Mouse (Mus musculus): ENCODE data around the gene Atp8b3. TPM values are rescaled to one million over a fixed set of nuclear protein-coding genes. Genes with fewer than 3 reads are reported as not detected.

Gene Atp8b3
- polyA plus RNA-seq, 1 experiment from 2014 or later: 0.84 TPM

DNA sequence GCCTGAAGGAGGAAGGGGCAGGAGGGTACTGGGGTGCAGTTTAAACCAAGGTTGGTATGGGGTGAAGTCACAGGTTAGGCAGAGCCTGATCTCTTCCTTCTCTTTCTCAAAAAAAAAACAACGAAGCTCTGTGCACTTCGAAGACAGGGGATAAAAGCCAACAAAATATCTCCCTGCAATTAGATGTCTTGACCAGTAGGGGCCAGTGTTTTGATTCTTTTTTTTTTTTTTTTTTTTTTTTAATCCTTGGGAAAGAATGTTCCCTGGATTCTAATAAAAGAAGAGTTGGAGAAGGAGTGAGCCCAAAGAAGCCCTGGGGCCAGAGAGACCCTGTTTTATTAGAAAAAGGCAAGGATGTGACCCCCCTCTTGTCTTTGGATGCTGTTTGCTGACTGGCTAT, 19.6 kb downstream of the Atp8b3 start:
- ATAC-seq (ENCODE audit: insufficient read depth, low FRiP score, low TSS enrichment): no peak
- WGBS: 80% methylated on average over 2 of the region's 2 CpGs

DNA sequence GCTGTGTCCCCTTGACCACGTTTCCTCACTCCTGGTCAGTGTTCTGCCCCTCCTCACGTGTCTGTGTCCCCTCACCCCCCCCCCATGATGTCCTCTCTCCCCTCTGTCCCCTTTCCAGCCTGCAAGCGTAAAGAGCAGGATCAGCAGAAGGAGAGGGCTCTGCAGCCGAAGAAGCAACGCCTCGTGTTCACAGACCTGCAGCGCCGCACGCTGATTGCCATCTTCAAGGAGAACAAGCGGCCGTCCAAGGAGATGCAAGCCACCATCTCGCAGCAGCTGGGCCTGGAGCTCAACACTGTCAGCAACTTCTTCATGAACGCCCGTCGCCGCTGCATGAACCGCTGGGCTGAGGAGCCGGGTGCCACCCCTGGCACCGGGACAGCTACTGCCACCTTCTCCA, 25.2 kb downstream of the Atp8b3 start:
- no peak overlapping the region for H3K4me2 ChIP-seq (ENCODE audit: low read depth)
- no peak overlapping the region for H3K4me3 ChIP-seq (ENCODE audit: low read depth, low read length)
- no peaks in the 10 kb centered on the region for H3K4me1 ChIP-seq (ENCODE audit: control insufficient read depth, insufficient read depth, low read length)
- DNase-seq (ENCODE audit: low spot score) (no peak), ATAC-seq (ENCODE audit: insufficient read depth, low FRiP score, low TSS enrichment) (no peak)
- peaks cover 18% of the 10 kb centered on the region for H3K27me3 ChIP-seq (ENCODE audit: control insufficient read depth, insufficient read depth, low read length)
- H3K9ac ChIP-seq (ENCODE audit: low read length): 0 out of 2 replicates have a peak overlapping the region, but pooled peaks have one; percentile 2
- H3K36me3 ChIP-seq (ENCODE audit: control insufficient read depth, insufficient read depth, low read length): no peaks in the 10 kb centered on the region
- no peaks in the 10 kb centered on the region for H3K9me3 ChIP-seq (ENCODE audit: control insufficient read depth, low read length)
- no peak overlapping the region for H3K27ac ChIP-seq (ENCODE audit: low read depth, low read length)
- 5% methylated on average over 18 of the region's 19 CpGs for WGBS

More for the DNA sequence above, 19.6 kb downstream of the Atp8b3 start:
- Histone ChIP-seq H3K4me3 (ENCODE audit: low read depth, low read length) (no peak overlapping the region), H3K9me3 (ENCODE audit: control insufficient read depth, low read length) (0 out of 2 replicates have a peak, but pooled peaks cover 2% of the 10 kb centered on the region), H3K36me3 (ENCODE audit: control insufficient read depth, insufficient read depth, low read length) (no peaks in the 10 kb centered on the region; the same call in 1 of the 2 replicates), H3K27ac (ENCODE audit: low read depth, low read length) (no peak overlapping the region), H3K27me3 (ENCODE audit: control insufficient read depth, insufficient read depth, low read length) (peaks cover 7% of the 10 kb centered on the region), H3K4me2 (ENCODE audit: low read depth) (no peak overlapping the region), H3K9ac (ENCODE audit: low read length) (no peak overlapping the region), H3K4me1 (ENCODE audit: control insufficient read depth, insufficient read depth, low read length) (no peaks in the 10 kb centered on the region)
- no peak for DNase-seq (ENCODE audit: low spot score)

DNA sequence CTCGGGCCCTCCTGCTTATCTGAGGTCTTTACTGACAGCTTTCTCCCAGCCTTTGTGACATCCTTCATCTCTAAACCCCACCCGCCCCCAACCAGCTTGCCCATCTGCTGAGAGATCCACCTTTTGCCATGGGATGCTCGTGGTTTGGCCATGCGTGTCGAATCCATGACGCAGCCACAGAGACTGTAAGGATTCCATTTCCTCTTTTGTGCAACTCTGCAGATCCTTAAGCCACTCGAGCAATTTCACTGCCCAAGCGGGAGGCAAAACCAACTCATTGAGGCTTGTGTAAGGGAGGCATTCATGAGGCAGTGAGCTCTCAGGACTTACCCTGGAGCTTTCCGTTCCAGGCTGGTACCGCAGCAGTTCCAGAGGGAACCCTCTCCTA, 28.7 kb downstream of the Atp8b3 start:
- Histone ChIP-seq H3K4me2 (ENCODE audit: low read depth) (no peak overlapping the region), H3K36me3 (ENCODE audit: control insufficient read depth, insufficient read depth, low read length) (no peaks in the 10 kb centered on the region), H3K27me3 (ENCODE audit: control insufficient read depth, insufficient read depth, low read length) (peaks cover 33% of the 10 kb centered on the region), H3K4me3 (ENCODE audit: low read depth, low read length) (no peak overlapping the region), H3K9me3 (ENCODE audit: control insufficient read depth, low read length) (no peaks in the 10 kb centered on the region), H3K9ac (ENCODE audit: low read length) (no peak overlapping the region), H3K27ac (ENCODE audit: low read depth, low read length) (no peak overlapping the region), H3K4me1 (ENCODE audit: control insufficient read depth, insufficient read depth, low read length) (no peaks in the 10 kb centered on the region)
- 53% methylated on average over 10 of the region's 10 CpGs for WGBS
- no peak for ATAC-seq (ENCODE audit: insufficient read depth, low FRiP score, low TSS enrichment)
- DNase-seq (ENCODE audit: low spot score): no peak

DNA sequence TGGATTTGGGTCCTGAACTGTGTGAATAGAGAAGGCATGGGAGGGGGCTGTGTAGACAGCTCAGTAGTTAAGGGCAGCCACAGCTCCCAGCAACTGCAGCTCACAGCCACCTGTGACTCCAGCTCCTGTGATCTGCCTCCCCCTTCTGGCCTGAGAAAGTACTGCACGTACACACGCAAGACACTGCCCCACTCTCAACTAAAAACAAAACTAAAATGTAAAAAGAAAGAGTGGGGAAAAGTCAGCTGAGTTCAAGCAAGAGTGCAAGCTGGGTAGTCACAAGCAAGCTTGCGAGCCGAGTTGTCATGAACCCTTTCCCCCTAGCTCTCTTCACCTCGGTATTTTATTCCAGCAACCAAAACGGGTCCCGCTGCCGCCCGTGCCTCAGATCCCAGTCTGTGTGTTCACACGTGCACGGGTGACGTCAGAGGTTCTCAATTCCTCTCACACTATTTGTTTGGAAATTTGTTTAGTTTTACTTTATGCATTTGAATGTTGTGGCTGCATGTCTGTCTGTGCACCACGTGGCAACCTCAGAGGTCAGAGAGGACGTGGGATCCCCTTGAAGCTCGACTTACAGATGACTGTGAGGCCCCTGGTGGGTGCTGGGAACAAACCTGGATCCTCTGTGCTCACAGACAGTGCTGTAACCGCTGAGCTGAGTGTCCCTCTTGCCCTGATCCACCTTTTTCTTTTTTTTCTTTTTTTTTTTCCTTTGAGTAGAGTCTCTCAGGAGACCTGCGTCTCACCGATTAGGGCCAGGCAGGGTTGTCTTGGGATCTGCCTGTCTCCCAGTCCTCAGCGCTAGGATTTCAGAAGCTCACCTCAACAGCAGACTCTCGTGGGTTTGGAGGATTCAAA, 29.3 kb downstream of the Atp8b3 start:
- 14% methylated on average over 20 of the region's 20 CpGs for WGBS
- peak overlapping the region; percentile 43 for H3K4me2 ChIP-seq (ENCODE audit: low read depth)
- H3K4me1 ChIP-seq (ENCODE audit: control insufficient read depth, insufficient read depth, low read length): no peaks in the 10 kb centered on the region
- peak; percentile 78 for DNase-seq (ENCODE audit: low spot score)
- no peaks in the 10 kb centered on the region for H3K36me3 ChIP-seq (ENCODE audit: control insufficient read depth, insufficient read depth, low read length)
- no peak for ATAC-seq (ENCODE audit: insufficient read depth, low FRiP score, low TSS enrichment)
- H3K27ac ChIP-seq (ENCODE audit: low read depth, low read length): no peak overlapping the region
- peaks cover 38% of the 10 kb centered on the region for H3K27me3 ChIP-seq (ENCODE audit: control insufficient read depth, insufficient read depth, low read length)
- no peak overlapping the region for H3K9ac ChIP-seq (ENCODE audit: low read length)
- H3K4me3 ChIP-seq (ENCODE audit: low read depth, low read length): 0 out of 2 replicates have a peak overlapping the region, but pooled peaks have one; percentile 7
- no peaks in the 10 kb centered on the region for H3K9me3 ChIP-seq (ENCODE audit: control insufficient read depth, low read length)

DNA sequence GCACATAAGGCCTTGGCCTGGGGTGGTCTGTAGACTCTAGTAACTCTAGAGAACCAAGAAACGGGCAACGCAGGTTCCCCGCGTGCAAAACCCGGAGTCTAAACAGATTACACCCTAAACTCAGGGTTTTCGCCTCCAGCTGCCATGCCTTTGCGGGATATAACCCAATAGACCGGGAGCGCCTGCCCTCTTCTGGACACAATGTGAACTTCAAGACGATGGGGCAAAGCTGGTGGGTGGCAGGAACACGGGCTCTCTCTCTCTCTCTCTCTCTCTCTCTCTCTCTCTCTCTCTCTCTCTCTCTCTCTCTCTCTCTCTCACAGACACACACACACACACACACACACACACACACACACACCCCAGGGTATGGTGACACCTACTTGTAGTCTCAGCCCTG, 32.7 kb downstream of the Atp8b3 start:
- Histone ChIP-seq H3K9ac (ENCODE audit: low read length) (no peak overlapping the region), H3K36me3 (ENCODE audit: control insufficient read depth, insufficient read depth, low read length) (no peaks in the 10 kb centered on the region), H3K4me3 (ENCODE audit: low read depth, low read length) (no peak overlapping the region), H3K4me2 (ENCODE audit: low read depth) (no peak overlapping the region), H3K27me3 (ENCODE audit: control insufficient read depth, insufficient read depth, low read length) (peaks cover 59% of the 10 kb centered on the region), H3K27ac (ENCODE audit: low read depth, low read length) (no peak overlapping the region), H3K4me1 (ENCODE audit: control insufficient read depth, insufficient read depth, low read length) (peaks cover 2% of the 10 kb centered on the region; the same call in 1 of the 2 replicates), H3K9me3 (ENCODE audit: control insufficient read depth, low read length) (no peaks in the 10 kb centered on the region)
- ATAC-seq (ENCODE audit: insufficient read depth, low FRiP score, low TSS enrichment) (no peak), DNase-seq (ENCODE audit: low spot score) (peak; percentile 80)
- WGBS: under 1% methylated on average over 11 of the region's 11 CpGs

DNA sequence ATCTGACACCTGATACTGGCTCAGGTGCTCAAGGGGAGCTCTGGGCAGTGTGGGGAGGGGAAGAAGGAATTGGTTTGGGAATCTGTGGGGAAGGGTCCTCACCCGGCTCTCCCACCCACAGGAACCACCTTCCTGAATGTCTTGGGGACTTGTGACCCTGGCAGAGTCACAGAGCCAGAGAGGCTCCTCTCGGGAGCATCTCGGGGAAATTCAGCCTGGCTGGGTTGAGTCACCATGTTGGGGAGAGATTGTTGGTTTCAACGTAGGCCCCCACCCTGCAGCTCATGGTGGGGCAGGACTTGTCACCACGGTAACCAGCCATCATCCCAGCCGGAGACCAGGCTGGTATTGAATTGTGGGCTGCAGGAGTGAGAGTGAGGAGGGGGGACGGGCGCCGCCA, 34.2 kb downstream of the Atp8b3 start:
- 0% methylated on average over 5 of the region's 9 CpGs for WGBS
- H3K27me3 ChIP-seq (ENCODE audit: control insufficient read depth, insufficient read depth, low read length): peaks cover 71% of the 10 kb centered on the region
- ATAC-seq (ENCODE audit: insufficient read depth, low FRiP score, low TSS enrichment): no peak
- H3K9me3 ChIP-seq (ENCODE audit: control insufficient read depth, low read length): no peaks in the 10 kb centered on the region
- no peak for DNase-seq (ENCODE audit: low spot score)
- peaks cover 2% of the 10 kb centered on the region; the same call in 1 of the 2 replicates for H3K4me1 ChIP-seq (ENCODE audit: control insufficient read depth, insufficient read depth, low read length)
- no peak overlapping the region for H3K4me2 ChIP-seq (ENCODE audit: low read depth)
- H3K27ac ChIP-seq (ENCODE audit: low read depth, low read length): no peak overlapping the region
- no peaks in the 10 kb centered on the region for H3K36me3 ChIP-seq (ENCODE audit: control insufficient read depth, insufficient read depth, low read length)
- no peak overlapping the region for H3K9ac ChIP-seq (ENCODE audit: low read length)
- no peak overlapping the region for H3K4me3 ChIP-seq (ENCODE audit: low read depth, low read length)

DNA sequence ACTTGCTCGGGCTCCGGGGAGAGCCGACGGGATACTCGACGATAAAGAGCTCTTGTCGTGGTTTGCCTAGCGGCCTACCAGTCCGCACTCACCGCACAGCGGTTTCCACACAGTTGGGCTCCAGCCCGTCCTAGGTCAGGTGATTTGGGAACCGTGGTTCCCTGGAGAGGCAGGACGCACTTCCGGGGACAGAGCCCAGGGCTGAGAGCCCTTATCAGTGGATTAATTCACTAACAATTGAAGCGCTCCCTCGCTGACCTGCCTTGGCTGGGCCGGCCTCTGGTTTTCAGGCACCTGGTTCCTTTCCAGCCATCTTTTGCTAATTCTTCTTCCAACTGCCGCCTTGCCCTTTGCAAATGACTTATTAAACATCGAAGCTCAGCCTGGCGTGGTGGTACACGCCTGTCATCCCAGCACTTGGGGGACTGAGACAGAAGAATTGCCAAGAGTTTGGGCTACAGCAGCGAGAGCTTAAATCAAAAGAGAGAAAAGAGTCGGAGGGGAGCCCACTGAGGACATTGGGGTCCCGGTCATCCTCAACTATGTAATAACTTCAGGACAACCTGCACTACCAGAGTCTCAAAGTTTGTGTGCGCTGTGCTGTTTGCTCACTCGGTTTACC, 35.2 kb downstream of the Atp8b3 start:
- H3K27me3 ChIP-seq (ENCODE audit: control insufficient read depth, insufficient read depth, low read length): peaks cover 79% of the 10 kb centered on the region
- no peak overlapping the region for H3K4me2 ChIP-seq (ENCODE audit: low read depth)
- ATAC-seq (ENCODE audit: insufficient read depth, low FRiP score, low TSS enrichment) (no peak), DNase-seq (ENCODE audit: low spot score) (no peak)
- peaks cover 2% of the 10 kb centered on the region; the same call in 1 of the 2 replicates for H3K4me1 ChIP-seq (ENCODE audit: control insufficient read depth, insufficient read depth, low read length)
- no peak overlapping the region for H3K4me3 ChIP-seq (ENCODE audit: low read depth, low read length)
- no peak overlapping the region for H3K27ac ChIP-seq (ENCODE audit: low read depth, low read length)
- H3K9ac ChIP-seq (ENCODE audit: low read length): no peak overlapping the region
- H3K36me3 ChIP-seq (ENCODE audit: control insufficient read depth, insufficient read depth, low read length): no peaks in the 10 kb centered on the region
- no peaks in the 10 kb centered on the region for H3K9me3 ChIP-seq (ENCODE audit: control insufficient read depth, low read length)
- WGBS: 1% methylated on average over 27 of the region's 27 CpGs

DNA sequence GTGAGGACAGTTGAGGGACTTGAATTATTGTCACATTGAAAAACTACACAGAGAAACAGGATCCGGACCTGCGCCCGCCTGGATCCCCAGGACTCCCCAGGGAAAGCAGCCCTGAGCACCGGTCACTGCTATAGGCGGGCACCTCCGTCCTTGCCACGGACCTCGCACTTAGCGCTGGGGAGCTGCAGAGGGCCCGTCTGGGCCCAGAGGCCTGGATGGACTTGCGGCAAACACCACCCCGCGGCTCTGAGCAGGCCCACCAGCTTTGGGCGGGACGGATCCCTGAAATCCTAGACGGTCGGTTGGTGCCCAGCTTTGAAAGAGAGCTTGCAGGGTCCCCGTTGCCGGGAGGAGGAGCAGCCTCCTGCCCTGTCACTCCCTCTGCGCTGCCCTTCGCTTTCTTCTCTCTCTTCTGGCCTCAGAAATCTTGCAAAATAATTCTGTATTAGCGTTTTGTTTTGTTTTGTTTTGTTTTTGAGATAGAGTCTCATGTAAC, 36.1 kb downstream of the Atp8b3 start:
- WGBS: 2% methylated on average over 22 of the region's 22 CpGs
- Histone ChIP-seq H3K27me3 (ENCODE audit: control insufficient read depth, insufficient read depth, low read length) (peaks cover 86% of the 10 kb centered on the region), H3K9me3 (ENCODE audit: control insufficient read depth, low read length) (no peaks in the 10 kb centered on the region), H3K4me1 (ENCODE audit: control insufficient read depth, insufficient read depth, low read length) (peaks cover 2% of the 10 kb centered on the region; the same call in 1 of the 2 replicates), H3K27ac (ENCODE audit: low read depth, low read length) (no peak overlapping the region), H3K4me3 (ENCODE audit: low read depth, low read length) (no peak overlapping the region), H3K9ac (ENCODE audit: low read length) (no peak overlapping the region), H3K36me3 (ENCODE audit: control insufficient read depth, insufficient read depth, low read length) (no peaks in the 10 kb centered on the region), H3K4me2 (ENCODE audit: low read depth) (no peak overlapping the region)
- DNase-seq (ENCODE audit: low spot score) (no peak), ATAC-seq (ENCODE audit: insufficient read depth, low FRiP score, low TSS enrichment) (no peak)
